Comparison of ENCODE assay signal across 22 mouse cellular contexts in the genomic region with DNA sequence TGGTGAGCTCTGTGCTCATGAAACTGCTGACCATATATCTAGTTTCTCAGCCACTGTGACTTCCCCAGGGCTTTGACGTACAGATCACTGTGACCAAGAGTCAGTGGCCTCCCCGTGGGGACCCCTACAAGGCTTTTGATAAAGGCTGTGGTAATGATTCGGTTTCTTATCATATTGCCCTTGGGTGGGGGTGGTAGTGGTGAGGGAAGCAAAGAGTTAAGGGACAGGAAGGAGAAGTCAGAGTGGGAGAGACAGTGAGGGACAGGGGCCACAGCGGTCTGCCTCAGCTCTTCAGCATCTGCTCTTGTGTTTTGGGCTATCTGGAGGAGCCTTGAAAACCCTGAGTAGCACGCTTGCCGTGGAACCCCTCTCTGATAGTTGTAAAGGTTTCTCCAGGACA. TPM values are rescaled to one million over a fixed set of nuclear protein-coding genes. Genes with fewer than 3 reads are reported as not detected.
DNase-seq lines count a peak whose midpoint lies in the region; ATAC-seq lines count a peak whose summit lies in the region.
"Had no signal": no experiment of that assay in that cellular context is flagged by ENCODE, and none has a peak within 500 bp of the region (broad histone marks: within the 10 kb centered on the region; RNA-seq: fewer than 3 reads in every experiment).

No protein-coding gene starts in this region.

- H3K36me3 ChIP-seq in megakaryocyte, embryonic 14.5 days (replicated peaks; ENCODE audit: low read length) = no peaks in the 10 kb centered on the region
- no peaks in the 10 kb centered on the region for H3K36me3 ChIP-seq in neural tube, embryonic 15.5 days
- H3K36me3 ChIP-seq: embryonic facial prominence, embryonic 13.5 days; embryonic facial prominence, embryonic 15.5 days; forebrain, embryonic 10.5 days; forebrain, embryonic 12.5 days had no signal

- intact Hi-C loops in left cerebral cortex, postnatal 4 days (cut with DNase I) = no loop called here

- H3K4me2 ChIP-seq in neural tube, embryonic 15.5 days = no peak overlapping the region
- H3K4me2 ChIP-seq: embryonic facial prominence, embryonic 13.5 days; embryonic facial prominence, embryonic 15.5 days; forebrain, embryonic 12.5 days had no signal

- H3K27me3 ChIP-seq in megakaryocyte, embryonic 14.5 days (replicated peaks) = no peaks in the 10 kb centered on the region
- H3K27me3 ChIP-seq in neural tube, embryonic 15.5 days (replicated peaks) = no peaks in the 10 kb centered on the region
- H3K27me3 ChIP-seq: embryonic facial prominence, embryonic 13.5 days; embryonic facial prominence, embryonic 15.5 days had no signal

- WGBS in neural tube, embryonic 15.5 days = 82% methylated on average over 6 of the region's 6 CpGs

- peak; percentile 91 for ATAC-seq in common myeloid progenitor, adult 5-6 weeks (replicated peaks; ENCODE audit: low read depth, poor library complexity, severe bottlenecking)
- 0 out of 2 replicates have a peak, but pooled peaks have one; percentile 25 for ATAC-seq in granulocyte monocyte progenitor cell, adult 5-6 weeks (replicated peaks; ENCODE audit: poor library complexity, severe bottlenecking)
- ATAC-seq in neural tube, embryonic 15.5 days (ENCODE audit: low FRiP score) = no peak
- ATAC-seq: forebrain, embryonic 14.5 days; forebrain, embryonic 16.5 days had no signal

- no peak overlapping the region for H3K9ac ChIP-seq in neural tube, embryonic 15.5 days (replicated peaks)
- H3K9ac ChIP-seq: embryonic facial prominence, embryonic 13.5 days; embryonic facial prominence, embryonic 15.5 days; forebrain, embryonic 12.5 days had no signal

- peak overlapping the region; percentile 76 for H3K4me3 ChIP-seq in megakaryocyte, embryonic 14.5 days (replicated peaks)
- H3K4me3 ChIP-seq in neural tube, embryonic 15.5 days (replicated peaks) = no peak overlapping the region
- H3K4me3 ChIP-seq: embryonic facial prominence, embryonic 13.5 days; embryonic facial prominence, embryonic 15.5 days; erythroblast, embryonic 14.5 days; forebrain, embryonic 10.5 days; forebrain, embryonic 12.5 days had no signal

- H3K27ac ChIP-seq in neural tube, embryonic 15.5 days (replicated peaks) = no peak overlapping the region
- H3K27ac ChIP-seq: embryonic facial prominence, embryonic 13.5 days; forebrain, embryonic 10.5 days; forebrain, embryonic 12.5 days had no signal

- no peaks in the 10 kb centered on the region for H3K9me3 ChIP-seq in megakaryocyte, embryonic 14.5 days
- no peaks in the 10 kb centered on the region for H3K9me3 ChIP-seq in neural tube, embryonic 15.5 days (replicated peaks)
- H3K9me3 ChIP-seq: embryonic facial prominence, embryonic 13.5 days; embryonic facial prominence, embryonic 15.5 days; forebrain, embryonic 10.5 days; forebrain, embryonic 12.5 days had no signal

- H3K4me1 ChIP-seq in megakaryocyte, embryonic 14.5 days = peaks cover 79% of the 10 kb centered on the region
- H3K4me1 ChIP-seq in neural tube, embryonic 15.5 days = peaks cover 6% of the 10 kb centered on the region

- DNase-seq in thymus, postnatal 10 days (ENCODE audit: low spot score in 2 of 2) = no peak
- DNase-seq in left cerebral cortex, postnatal 4 days = no peak
- DNase-seq: adrenal gland, adult 2 months; adrenal gland, postnatal 10 days; adrenal gland, postnatal 36 days; cerebellum, adult 11-12 months; cerebellum, adult 2 months; cerebellum, adult 9-10 months; cerebellum, postnatal 10 days; cerebellum, postnatal 25 days; embryo, embryonic 11 days had no signal

RNA-seq across cellular contexts. Expression of a gene that starts 46.1 kb away (rescaled TPM):
- 1.2 and 2.4 TPM in 2 replicates for total RNA-seq in common myeloid progenitor, adult 5-6 weeks (2017)
- total RNA-seq in granulocyte monocyte progenitor cell, adult 5-6 weeks (2014; fragmentation: Nextera tagmentation) = 0.64 TPM in 1 of 2 replicates, not detected in the other
- 0.52 TPM in 1 of 2 replicates, not detected in the other for total RNA-seq in granulocyte monocyte progenitor cell, adult 5-6 weeks (2017)
- polyA plus RNA-seq in megakaryocyte, embryonic 14.5 days (2012; ENCODE audit: insufficient read depth, low replicate concordance) = 29.2 and 35.1 TPM in 2 replicates
- 1 to 10 TPM; 3.4 to 3.8 TPM for total RNA-seq in left cerebral cortex, postnatal 4 days (2021)
- polyA plus RNA-seq in neural tube, embryonic 15.5 days (2015; fragmentation: Nextera tagmentation; extraction: Ambion mirVana) = 0.97 and 1.0 TPM in 2 replicates
